Mouse (Mus musculus) kidney, adult 18-20 months (tissue): ENCODE measurements around the gene Vmn1r202.
"Not testable (repeated sequence)": the region's sequence is repeated elsewhere in the genome, so short reads cannot be mapped to it uniquely, and the experiment has no call there.

ENCODE experiments used
- DNase-seq: peaks from one replicate; pipeline ENCODE4 v3.0.0; 2021

Vmn1r202 gene

DNA sequence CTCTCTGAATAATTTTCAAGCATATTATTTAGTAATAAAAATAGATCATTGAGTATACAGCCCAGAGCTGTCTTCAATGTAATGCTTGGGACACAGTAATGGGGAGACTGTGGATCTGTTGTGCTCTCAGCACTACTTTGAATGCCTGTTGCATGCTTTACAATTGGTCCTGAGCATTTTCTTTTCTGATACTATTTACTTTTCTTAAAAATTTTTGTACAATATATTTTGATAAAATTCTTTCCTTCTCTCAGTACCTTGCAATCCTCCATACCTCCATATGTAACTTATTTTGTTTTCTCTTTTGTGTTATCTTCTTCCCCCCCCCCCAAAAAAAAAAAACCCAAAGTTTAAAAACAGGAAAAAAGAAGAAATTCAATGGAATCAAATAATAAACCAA, at the start of gene Vmn1r202:
Vmn1r202 (minus strand) TSS at position 101 of the 400 bp plus-strand sequence.
- DNase-seq: no peak

DNA sequence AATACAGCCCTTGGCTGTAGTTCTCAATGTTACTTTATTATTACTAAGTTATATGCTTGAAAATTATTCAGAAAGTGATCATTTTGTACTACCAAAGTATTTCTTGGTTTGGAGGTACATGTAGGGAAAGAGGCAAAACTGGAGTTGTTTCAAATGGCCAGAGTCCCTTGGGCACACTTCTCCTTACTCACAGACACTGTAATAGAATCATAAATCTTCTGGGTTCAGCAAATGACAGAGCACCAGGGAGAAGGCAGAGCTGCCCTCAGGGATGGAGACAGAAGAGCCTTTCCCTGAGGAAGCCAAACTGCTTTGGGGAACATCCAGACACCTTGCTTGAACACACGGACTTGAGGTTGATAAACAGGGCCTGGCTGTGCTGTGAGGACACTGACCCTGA, 47.7 kb upstream of the Vmn1r202 start, which contains the start of gene Vmn1r204:
Vmn1r204 (plus strand) TSS at position 301 of the 400 bp plus-strand sequence.
- DNase-seq: not testable (repeated sequence)

GRCm38 (mm10) chr13:22517814-22518213, 12.6 kb upstream of the Vmn1r202 start, which contains the start of gene Vmn1r203:
TSS of gene Vmn1r203 (plus strand) at chr13:22518114.
- no peak for DNase-seq

- DNase-seq: no peak
Observed at GRCm38 (mm10) chr13:22502431-22502830, 2.8 kb downstream of the Vmn1r202 start.

GRCm38 (mm10) chr13:22471623-22472022, 33.6 kb downstream of the Vmn1r202 start, which contains the start of gene Vmn1r201:
TSS of gene Vmn1r201 (plus strand) at chr13:22471923.
- no peak for DNase-seq

DNA sequence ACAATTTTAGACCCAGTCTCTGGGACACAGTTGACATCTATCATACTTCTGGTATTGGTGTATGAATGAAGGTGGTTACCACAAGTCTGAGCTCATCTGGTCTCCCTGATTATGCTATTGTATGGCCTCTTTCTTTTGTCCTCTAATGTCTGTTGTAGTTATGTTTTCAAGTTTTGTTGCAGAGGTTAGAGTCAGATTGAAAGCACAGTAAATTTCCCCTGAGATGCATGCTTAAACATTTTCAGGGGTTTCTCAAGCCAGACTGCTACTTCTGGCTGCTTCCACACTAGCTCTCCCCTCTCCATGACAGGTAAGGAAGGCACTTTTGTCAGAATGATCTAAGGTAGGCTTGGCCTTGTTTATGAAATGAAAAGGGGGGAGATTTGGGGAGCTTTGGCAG, 50.0 kb downstream of the Vmn1r202 start:
- DNase-seq: no peak
